Mouse (Mus musculus): Measurements from ENCODE around the gene Olfr709-ps1.
"Not testable (repeated sequence)": the region's sequence is repeated elsewhere in the genome, so short reads cannot be mapped to it uniquely, and the experiment has no call there.

Olfr709-ps1 gene

DNA sequence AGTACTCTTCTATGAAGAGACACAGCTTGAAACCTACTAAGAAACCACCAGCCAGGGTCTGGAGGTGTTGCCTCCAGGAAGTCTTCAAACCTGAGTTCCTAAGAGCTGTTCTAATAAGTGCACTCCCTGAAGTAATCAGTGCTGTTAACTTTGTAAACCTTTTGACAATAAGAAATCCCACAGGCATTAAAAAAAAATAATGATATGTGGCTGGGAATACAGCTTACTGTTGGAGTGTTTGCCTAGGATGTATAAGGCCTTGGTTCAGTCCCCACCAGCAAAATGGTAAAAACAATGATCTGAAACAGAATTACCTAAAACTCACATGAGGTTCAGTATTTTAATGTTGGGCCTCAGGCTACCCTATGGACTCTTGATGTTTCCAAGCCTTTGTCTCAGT is at the start of gene Olfr709-ps1:
Gene Olfr709-ps1 (minus strand): TSS at position 101 of the 400 bp plus-strand sequence.
- no peak for DNase-seq

DNA sequence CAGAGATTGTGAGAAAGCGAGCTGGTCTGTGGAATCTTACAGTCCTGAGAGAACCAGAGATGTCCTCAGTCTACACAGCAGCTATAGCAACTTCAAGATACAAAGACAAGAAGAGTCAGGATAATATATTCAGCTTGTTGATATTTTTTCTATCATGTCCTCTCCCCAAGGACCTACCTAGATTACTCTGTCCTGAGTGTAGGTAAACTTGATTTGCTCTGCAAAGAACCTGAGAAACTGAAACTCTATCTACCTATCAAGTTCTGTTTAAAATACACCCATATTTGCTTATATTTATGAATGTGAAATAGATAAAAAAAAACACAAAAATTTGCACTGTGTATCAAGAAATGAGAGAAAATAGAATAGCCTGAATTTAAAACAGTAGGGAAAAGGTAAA is 43.3 kb upstream of the Olfr709-ps1 start, which contains the start of gene Olfr711:
Gene Olfr711 (minus strand): TSS at position 101 of the 400 bp plus-strand sequence.
- DNase-seq = no peak

DNA sequence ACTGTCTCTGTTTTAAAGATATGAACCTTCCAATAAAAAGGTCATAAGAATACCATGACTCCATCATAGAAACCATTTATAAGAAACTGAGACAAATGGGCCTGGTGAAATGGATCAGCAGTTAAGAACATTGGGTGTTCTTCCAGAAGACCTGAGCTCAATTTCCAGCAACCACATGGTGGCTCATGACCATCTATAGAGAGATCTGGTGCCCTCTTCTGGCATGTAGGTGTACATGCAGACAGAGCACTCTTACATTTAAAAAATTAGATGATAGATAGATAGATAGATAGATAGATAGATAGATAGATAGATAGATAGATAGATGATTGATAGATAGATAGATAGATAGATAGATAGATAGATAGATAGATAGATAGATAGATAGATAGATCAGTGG is 35.5 kb upstream of the Olfr709-ps1 start:
- not testable (repeated sequence) for DNase-seq

DNA sequence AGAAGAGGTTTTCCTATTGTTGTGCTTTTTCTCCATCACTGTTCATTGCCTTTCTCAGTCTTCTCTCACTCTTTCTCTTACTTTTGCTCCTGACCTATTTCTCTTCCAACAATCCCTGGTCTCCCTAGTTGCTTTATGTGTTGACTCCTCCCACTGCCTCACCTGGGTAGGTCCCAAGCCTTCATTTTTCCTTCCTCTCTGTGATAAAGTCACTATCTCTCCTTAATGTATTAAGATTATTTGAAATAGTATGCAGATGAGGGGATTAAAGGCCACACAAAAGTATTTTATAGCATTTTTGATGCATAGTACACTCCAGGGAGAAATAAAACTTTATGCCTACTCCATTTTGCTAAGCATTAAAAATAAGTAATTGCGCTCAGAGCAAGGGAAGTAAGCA is 31.8 kb upstream of the Olfr709-ps1 start, which contains the start of gene Olfr6:
Gene Olfr6 (minus strand): TSS at position 101 of the 400 bp plus-strand sequence.
- no peak for DNase-seq

DNA sequence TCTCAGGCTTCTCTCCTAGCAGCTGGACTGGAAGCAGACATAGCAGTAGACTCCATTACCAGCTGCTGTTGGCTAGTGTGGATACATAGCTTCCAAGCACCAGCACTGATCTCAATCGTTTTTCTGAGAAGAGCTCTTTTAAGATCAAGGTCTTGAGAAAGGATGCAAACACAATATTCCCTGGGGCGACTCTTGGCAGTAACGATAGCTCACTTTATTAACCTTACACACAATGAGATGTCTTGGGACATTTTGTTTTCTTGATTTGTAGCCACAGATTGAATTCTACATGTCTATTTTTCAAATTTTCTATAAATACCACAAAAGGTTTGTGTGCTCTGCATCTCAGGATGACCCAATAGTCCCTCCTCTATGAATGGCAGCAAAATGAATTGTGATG is 16.2 kb upstream of the Olfr709-ps1 start, which contains the start of gene Olfr710:
Gene Olfr710 (minus strand): TSS at position 101 of the 400 bp plus-strand sequence.
- no peak for DNase-seq

DNA sequence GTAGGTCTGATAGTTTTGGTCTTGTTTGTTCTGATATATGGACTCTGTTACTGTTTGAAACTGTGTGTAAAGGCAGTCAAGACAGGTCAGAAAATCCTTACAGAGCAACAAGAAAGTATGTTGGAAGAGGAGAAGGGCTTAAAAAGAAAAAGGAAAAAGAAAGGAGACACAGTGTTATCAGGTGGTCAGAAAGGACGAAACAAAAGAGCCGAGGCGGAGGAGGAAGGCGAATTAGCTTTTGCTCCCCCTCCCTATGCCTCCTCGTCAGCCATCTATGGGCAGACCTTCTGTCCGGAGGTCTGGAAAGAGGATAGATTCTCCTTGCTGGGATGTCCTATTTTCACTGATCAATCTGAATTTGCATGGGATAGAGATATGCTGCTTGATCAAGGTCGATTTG is 11.1 kb downstream of the Olfr709-ps1 start:
- peak; percentile 3 to 4 for DNase-seq

DNA sequence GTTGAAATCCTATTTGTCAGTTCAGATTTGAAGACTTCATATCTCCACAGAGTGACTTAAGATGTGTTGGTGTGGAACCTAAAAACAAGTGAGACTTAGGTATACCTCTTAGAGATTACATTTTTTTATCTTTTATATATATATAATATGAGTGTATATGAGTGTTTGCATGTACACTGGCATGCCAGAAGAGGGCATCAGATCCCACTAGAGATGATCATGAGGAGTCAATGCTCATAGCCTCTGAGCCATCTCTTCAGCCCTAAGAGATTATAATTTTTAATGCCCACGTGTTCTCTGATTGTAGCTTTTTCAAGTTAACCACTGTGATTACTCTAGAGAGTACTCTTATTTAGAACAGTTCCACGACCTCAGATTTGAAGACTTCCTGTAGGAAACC is 24.3 kb downstream of the Olfr709-ps1 start, which contains the start of gene Olfr1532-ps1:
Gene Olfr1532-ps1 (plus strand): TSS at position 326 of the 400 bp plus-strand sequence.
- DNase-seq = no peak

DNA sequence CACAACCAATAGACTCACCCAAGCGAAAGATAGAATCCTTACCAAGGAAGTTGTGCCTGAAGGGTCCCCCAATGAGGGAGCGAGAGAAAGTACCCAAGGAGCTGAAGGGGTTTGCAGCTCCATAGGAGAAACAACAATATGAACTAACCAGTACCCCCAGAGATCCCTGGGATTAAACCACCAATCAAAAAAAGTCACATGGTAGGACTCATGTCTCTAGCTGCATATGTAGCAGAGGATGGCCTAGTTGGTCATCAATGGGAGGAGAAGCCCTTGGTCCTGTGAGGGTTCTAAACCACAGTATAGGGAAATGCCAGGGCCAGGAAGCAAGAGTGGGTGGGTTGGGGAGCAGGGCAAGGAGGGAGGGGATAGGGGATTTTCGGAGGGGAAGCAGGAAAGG is 30.9 kb downstream of the Olfr709-ps1 start, which contains the start of gene Olfr707:
Gene Olfr707 (minus strand): TSS at position 101 of the 400 bp plus-strand sequence.
- DNase-seq = not testable (repeated sequence)

DNA sequence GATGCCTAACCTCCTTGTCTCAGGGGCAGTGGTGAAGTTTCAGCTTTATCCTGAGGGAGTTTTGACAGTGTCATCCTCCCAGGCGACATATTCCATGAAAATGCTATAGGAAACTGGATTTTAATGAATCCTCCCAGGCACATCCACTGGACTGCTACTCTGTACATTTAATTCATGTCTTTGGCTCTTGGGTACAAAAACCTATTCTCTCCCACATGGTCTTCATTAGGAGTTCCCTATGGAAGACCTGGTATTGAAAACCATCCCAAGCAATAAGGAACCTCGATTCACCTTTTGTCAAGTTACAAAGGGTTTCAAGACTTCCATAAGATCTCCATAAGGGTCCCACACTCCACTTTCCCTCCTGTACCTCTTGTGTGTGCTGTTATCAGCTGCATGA is 44.0 kb downstream of the Olfr709-ps1 start, which contains the start of gene Olfr706:
Gene Olfr706 (minus strand): TSS at position 101 of the 400 bp plus-strand sequence.
- DNase-seq = no peak

DNA sequence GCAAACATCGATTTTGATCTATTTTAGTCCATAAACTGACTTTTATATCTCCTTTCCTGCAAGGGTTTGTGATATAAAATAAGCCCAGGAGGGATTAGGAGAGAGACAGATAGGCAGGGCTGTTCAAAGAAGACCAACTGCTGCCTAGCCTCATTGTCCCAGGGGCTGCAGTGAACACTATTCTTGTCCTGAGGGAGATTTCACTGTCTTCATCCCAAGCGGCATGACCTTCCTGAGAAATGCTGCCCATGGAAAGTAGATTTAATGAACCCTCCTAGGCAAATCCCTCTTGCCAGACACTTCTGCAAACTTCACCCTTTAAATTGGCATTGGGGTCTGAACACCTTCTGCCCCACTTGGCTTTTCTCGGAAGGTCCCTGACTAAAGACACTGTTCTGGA is 55.2 kb downstream of the Olfr709-ps1 start, which contains the start of gene Olfr705:
Gene Olfr705 (minus strand): TSS at position 101 of the 400 bp plus-strand sequence.
- no peak for DNase-seq

Data from cerebellum, postnatal 25 days (tissue).